9 mouse cellular contexts compared by ENCODE assay signal in the genomic region with DNA sequence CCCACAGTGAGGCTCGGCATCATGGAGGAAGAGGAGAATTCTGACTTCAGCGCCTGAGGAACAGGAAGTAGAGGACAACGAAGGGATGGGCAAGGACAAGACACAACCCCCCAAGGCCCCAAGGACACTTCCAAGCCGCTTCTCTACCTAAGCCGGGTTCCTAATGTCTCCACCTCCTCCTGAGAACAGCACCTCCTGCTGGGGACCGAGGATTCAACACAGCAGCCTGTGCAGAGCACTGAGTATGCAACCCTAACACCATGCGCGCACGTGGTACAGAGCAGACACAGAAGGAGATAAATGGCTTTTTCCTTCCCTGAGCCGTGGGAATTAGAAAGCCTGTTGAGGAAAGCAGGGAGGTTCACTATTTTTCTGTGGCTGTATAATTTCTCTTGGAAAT.
DNase-seq lines count a peak whose midpoint lies in the region; ATAC-seq lines count a peak whose summit lies in the region.
"Had no signal": no experiment of that assay in that cellular context is flagged by ENCODE, and none has a peak within 500 bp of the region (broad histone marks: within the 10 kb centered on the region; RNA-seq: fewer than 3 reads in every experiment).

No protein-coding gene starts in this region.

- H3K4me2 ChIP-seq in heart, embryonic 11.5 days, result no peak overlapping the region
- H3K4me2 ChIP-seq: heart, embryonic 15.5 days had no signal

- H3K9ac ChIP-seq in heart, embryonic 11.5 days (ENCODE audit: low read depth, low read length), result no peak overlapping the region
- H3K9ac ChIP-seq: heart, embryonic 15.5 days had no signal

- no peaks in the 10 kb centered on the region; the same call in 1 of the 2 replicates for H3K4me1 ChIP-seq in heart, embryonic 11.5 days (ENCODE audit: control insufficient read depth, insufficient read depth, low read length)

- no peak for ATAC-seq in heart, embryonic 11.5 days (replicated peaks; ENCODE audit: insufficient number of reproducible peaks, low FRiP score, low TSS enrichment)
- ATAC-seq in activated CD4-positive, CD25-positive, alpha-beta regulatory T cell, adult 4 months, result peak; percentile 36
- peak; percentile 39; the same call in 1 of the 2 replicates for ATAC-seq in megakaryocyte progenitor cell, adult 5-6 weeks (replicated peaks; ENCODE audit: poor library complexity)
- ATAC-seq in megakaryocyte-erythroid progenitor cell, adult 5-6 weeks (replicated peaks; ENCODE audit: low FRiP score, low TSS enrichment, poor library complexity, severe bottlenecking), result no peak

- H3K27me3 ChIP-seq in heart, embryonic 11.5 days (ENCODE audit: control insufficient read depth, insufficient read depth, low read length), result no peaks in the 10 kb centered on the region
- H3K27me3 ChIP-seq: heart, embryonic 15.5 days had no signal

- intact Hi-C loops in heart, postnatal 14 days (cut with DNase I), result no loop called here

- H3K9me3 ChIP-seq in heart, embryonic 11.5 days (replicated peaks; ENCODE audit: control insufficient read depth, low read length), result no peaks in the 10 kb centered on the region
- H3K9me3 ChIP-seq: heart, embryonic 15.5 days had no signal

- 61% methylated on average over 10 of the region's 10 CpGs for WGBS in heart, embryonic 11.5 days (ENCODE audit: insufficient replicate concordance)

- no peak overlapping the region for H3K27ac ChIP-seq in heart, embryonic 11.5 days (ENCODE audit: low read depth, low read length)
- H3K27ac ChIP-seq: heart, embryonic 15.5 days had no signal

- DNase-seq in heart, postnatal 14 days, result peak; percentile 23 to 42
- peak; percentile 71 for DNase-seq in CD4-positive, CD25-positive, alpha-beta regulatory T cell, adult 2 months (ENCODE audit: low read depth, low spot score)
- DNase-seq in frontal cortex, postnatal 25 days (ENCODE audit: low spot score in 2 of 2), result no peak
- DNase-seq in cerebellum, adult 11-12 months, result no peak

- no peak overlapping the region for H3K4me3 ChIP-seq in heart, embryonic 11.5 days (ENCODE audit: low read depth, low read length)
- H3K4me3 ChIP-seq: heart, embryonic 15.5 days had no signal

- H3K36me3 ChIP-seq in heart, embryonic 11.5 days (ENCODE audit: control insufficient read depth, insufficient read depth, low read length), result no peaks in the 10 kb centered on the region
- H3K36me3 ChIP-seq: heart, embryonic 15.5 days had no signal

Comparison
In these comparisons a context has a peak if more than half of its experiments do, and no peak if none do; other contexts are left out.
1. DNase-seq: peak in heart, postnatal 14 days (2 of 2) and CD4-positive, CD25-positive, alpha-beta regulatory T cell, adult 2 months (single experiment); none in frontal cortex, postnatal 25 days (0 of 2) and cerebellum, adult 11-12 months (single experiment).
2. ATAC-seq: peak in activated CD4-positive, CD25-positive, alpha-beta regulatory T cell, adult 4 months (single experiment) and megakaryocyte progenitor cell, adult 5-6 weeks (single experiment); none in heart, embryonic 11.5 days (single experiment) and megakaryocyte-erythroid progenitor cell, adult 5-6 weeks (single experiment).